11 mouse cellular contexts compared by ENCODE assay signal in genomic region chr4:152312186-152312585, GRCm38 (mm10). TPM values are rescaled to one million over a fixed set of nuclear protein-coding genes. Genes with fewer than 3 reads are reported as not detected.
A peak's percentile ranks its signal among the peaks of the same experiment; 100 is the strongest.
DNase-seq lines count a peak whose midpoint lies in the region; ATAC-seq and TF ChIP-seq lines count a peak whose summit lies in the region.
"Had no signal": no experiment of that assay in that cellular context is flagged by ENCODE, and none has a peak within 500 bp of the region (broad histone marks: within the 10 kb centered on the region; RNA-seq: fewer than 3 reads in every experiment).

No protein-coding gene starts in this region.

- no peak for DNase-seq in lung, embryonic 14.5 days
- DNase-seq in lung, adult 2 months = no peak
- DNase-seq in limb, embryonic 10.5 days (ENCODE audit: low spot score) = no peak
- DNase-seq in left cerebral cortex, adult 8-10 months (ENCODE audit: low spot score in 2 of 2) = no peak
- no peak for DNase-seq in frontal cortex, postnatal 36 days (ENCODE audit: low spot score in 2 of 2)
- DNase-seq: heart, adult 2 months; kidney, postnatal 36 days; lung, postnatal 4 days had no signal

- 2% methylated on average over 14 of the region's 14 CpGs for WGBS in lung, embryonic 14.5 days
- 7% methylated on average over 14 of the region's 14 CpGs for WGBS in lung, adult 2 months
- under 1% methylated on average over 14 of the region's 14 CpGs for WGBS in forebrain, embryonic 12.5 days
- WGBS in limb, embryonic 10.5 days = 2% methylated on average over 14 of the region's 14 CpGs
- WGBS in stomach, embryonic 15.5 days = 4% methylated on average over 14 of the region's 14 CpGs

- peak overlapping the region; percentile 62 for H3K4me2 ChIP-seq in lung, embryonic 14.5 days
- peak overlapping the region; percentile 8; the same call in 1 of the 2 replicates for H3K4me2 ChIP-seq in forebrain, embryonic 12.5 days
- H3K4me2 ChIP-seq in stomach, embryonic 15.5 days = peak overlapping the region; percentile 74

- peak overlapping the region; percentile 4; the same call in 1 of the 2 replicates for H3K4me3 ChIP-seq in lung, embryonic 14.5 days (ENCODE audit: low read depth, low read length)
- no peak overlapping the region for H3K4me3 ChIP-seq in lung, adult 2 months (replicated peaks; ENCODE audit: extremely low read depth, low read depth, low read length)
- no peak overlapping the region for H3K4me3 ChIP-seq in forebrain, embryonic 12.5 days (replicated peaks)
- H3K4me3 ChIP-seq in limb, embryonic 10.5 days = peak overlapping the region; percentile 43
- H3K4me3 ChIP-seq in stomach, embryonic 15.5 days (replicated peaks) = peak overlapping the region; percentile 32

- peaks cover 6% of the 10 kb centered on the region; the same call in 1 of the 2 replicates for H3K36me3 ChIP-seq in lung, embryonic 14.5 days (ENCODE audit: insufficient read depth)
- H3K36me3 ChIP-seq in forebrain, embryonic 12.5 days (replicated peaks) = 0 out of 2 replicates have a peak, but pooled peaks cover 5% of the 10 kb centered on the region
- peaks cover 6% of the 10 kb centered on the region; the same call in 1 of the 2 replicates for H3K36me3 ChIP-seq in limb, embryonic 10.5 days
- no peaks in the 10 kb centered on the region; the same call in 1 of the 2 replicates for H3K36me3 ChIP-seq in stomach, embryonic 15.5 days

- no peak overlapping the region for H3K9ac ChIP-seq in lung, embryonic 14.5 days
- H3K9ac ChIP-seq in forebrain, embryonic 12.5 days = no peak overlapping the region
- H3K9ac ChIP-seq in stomach, embryonic 15.5 days = no peak overlapping the region; the same call in 1 of the 2 replicates

- no peaks in the 10 kb centered on the region for H3K4me1 ChIP-seq in lung, embryonic 14.5 days (ENCODE audit: insufficient read depth)
- no peaks in the 10 kb centered on the region; the same call in 1 of the 2 replicates for H3K4me1 ChIP-seq in lung, adult 2 months (ENCODE audit: control insufficient read depth, insufficient read depth, low read length)
- H3K4me1 ChIP-seq in forebrain, embryonic 12.5 days = peaks cover 31% of the 10 kb centered on the region
- peaks cover 38% of the 10 kb centered on the region for H3K4me1 ChIP-seq in limb, embryonic 10.5 days
- peaks cover 25% of the 10 kb centered on the region for H3K4me1 ChIP-seq in stomach, embryonic 15.5 days

- no peaks in the 10 kb centered on the region for H3K9me3 ChIP-seq in lung, embryonic 14.5 days (ENCODE audit: low read depth, low read length)
- H3K9me3 ChIP-seq in forebrain, embryonic 12.5 days = no peaks in the 10 kb centered on the region
- H3K9me3 ChIP-seq in limb, embryonic 10.5 days (replicated peaks) = no peaks in the 10 kb centered on the region
- no peaks in the 10 kb centered on the region for H3K9me3 ChIP-seq in stomach, embryonic 15.5 days

- no peak overlapping the region for H3K27ac ChIP-seq in lung, embryonic 14.5 days (ENCODE audit: low read depth)
- H3K27ac ChIP-seq in forebrain, embryonic 12.5 days = no peak overlapping the region
- H3K27ac ChIP-seq in limb, embryonic 10.5 days = no peak overlapping the region
- H3K27ac ChIP-seq in stomach, embryonic 15.5 days = no peak overlapping the region
- H3K27ac ChIP-seq: heart, adult 2 months had no signal

- no peak for TF ChIP-seq CTCF in lung, embryonic 14.5 days (IDR thresholded peaks at IDR 0.05; ENCODE audit: low read depth)
- TF ChIP-seq CTCF in lung, adult 2 months (IDR thresholded peaks at IDR 0.05; ENCODE audit: insufficient read depth, low read length) = no peak

- no peak for ATAC-seq in lung, embryonic 14.5 days (ENCODE audit: insufficient read depth)
- no peak for ATAC-seq in forebrain, embryonic 12.5 days (ENCODE audit: low FRiP score)
- ATAC-seq in stomach, embryonic 15.5 days (ENCODE audit: insufficient read depth, low FRiP score, low read depth) = no peak

- no peak for TF ChIP-seq POLR2A in lung, adult 2 months (IDR thresholded peaks at IDR 0.05; ENCODE audit: borderline replicate concordance, extremely low read depth, low read depth, low read length)

- peaks cover 63% of the 10 kb centered on the region for H3K27me3 ChIP-seq in lung, embryonic 14.5 days (ENCODE audit: insufficient read depth, low read length)
- H3K27me3 ChIP-seq in forebrain, embryonic 12.5 days = peaks cover 83% of the 10 kb centered on the region
- H3K27me3 ChIP-seq in limb, embryonic 10.5 days (ENCODE audit: low read depth, poor library complexity, severe bottlenecking) = peaks cover 86% of the 10 kb centered on the region
- peaks cover 60% of the 10 kb centered on the region for H3K27me3 ChIP-seq in stomach, embryonic 15.5 days (replicated peaks)

RNA-seq across cellular contexts. Expression of gene Rnf207, which starts 6.6 kb away (rescaled TPM):
- polyA plus RNA-seq in lung, embryonic 14.5 days (2014; fragmentation: Nextera tagmentation; extraction: Ambion mirVana) = 0.36 and 0.65 TPM in 2 replicates
- polyA plus RNA-seq in lung, adult 2 months (2012; rRNA removed) = 5.8 and 5.9 TPM in 2 replicates
- polyA plus RNA-seq in forebrain, embryonic 12.5 days (2016; fragmentation: Nextera tagmentation; extraction: Ambion mirVana) = 1.5 and 2.7 TPM in 2 replicates
- 0.70 and 1.1 TPM in 2 replicates for polyA plus RNA-seq in limb, embryonic 10.5 days (2016; fragmentation: Nextera tagmentation; extraction: Ambion mirVana)
- polyA plus RNA-seq in stomach, embryonic 15.5 days (2015; fragmentation: Nextera tagmentation; extraction: Ambion mirVana) = 1.0 TPM in 2 replicates
- total RNA-seq in left cerebral cortex, adult 8-10 months (2022) = 10 to 100 TPM; 15.5 to 24.1 (median 19.5) TPM
- total RNA-seq: MEL had no signal

RNA-seq across cellular contexts. Expression of gene Rpl22, which starts 13.4 kb away (rescaled TPM):
- polyA plus RNA-seq in lung, embryonic 14.5 days (2014; fragmentation: Nextera tagmentation; extraction: Ambion mirVana) = 428 and 464 TPM in 2 replicates
- 20.3 and 43.0 TPM in 2 replicates for polyA plus RNA-seq in lung, adult 2 months (2012; rRNA removed)
- polyA plus RNA-seq in forebrain, embryonic 12.5 days (2016; fragmentation: Nextera tagmentation; extraction: Ambion mirVana) = 319 and 331 TPM in 2 replicates
- 352 and 417 TPM in 2 replicates for polyA plus RNA-seq in limb, embryonic 10.5 days (2016; fragmentation: Nextera tagmentation; extraction: Ambion mirVana)
- 372 and 377 TPM in 2 replicates for polyA plus RNA-seq in stomach, embryonic 15.5 days (2015; fragmentation: Nextera tagmentation; extraction: Ambion mirVana)
- 100 to 1,000 TPM; 153 to 206 (median 187) TPM for total RNA-seq in left cerebral cortex, adult 8-10 months (2022)

RNA-seq across cellular contexts. Expression of gene Icmt, which starts 15.2 kb away (rescaled TPM):
- 31.2 and 31.8 TPM in 2 replicates for polyA plus RNA-seq in lung, embryonic 14.5 days (2014; fragmentation: Nextera tagmentation; extraction: Ambion mirVana)
- 32.2 and 36.4 TPM in 2 replicates for polyA plus RNA-seq in lung, adult 2 months (2012; rRNA removed)
- 20.3 and 21.3 TPM in 2 replicates for polyA plus RNA-seq in forebrain, embryonic 12.5 days (2016; fragmentation: Nextera tagmentation; extraction: Ambion mirVana)
- 31.4 and 33.9 TPM in 2 replicates for polyA plus RNA-seq in limb, embryonic 10.5 days (2016; fragmentation: Nextera tagmentation; extraction: Ambion mirVana)
- 19.1 and 21.4 TPM in 2 replicates for polyA plus RNA-seq in stomach, embryonic 15.5 days (2015; fragmentation: Nextera tagmentation; extraction: Ambion mirVana)
- 10 to 100 TPM; 44.7 to 51.1 (median 47.3) TPM for total RNA-seq in left cerebral cortex, adult 8-10 months (2022)

RNA-seq across cellular contexts. Expression of gene Hes3, which starts 20.7 kb away (rescaled TPM):
- polyA plus RNA-seq in lung, embryonic 14.5 days (2014; fragmentation: Nextera tagmentation; extraction: Ambion mirVana) = not detected in 2 replicates
- polyA plus RNA-seq in lung, adult 2 months (2012; rRNA removed) = 0.09 TPM in 1 of 2 replicates, not detected in the other
- 0.43 and 0.46 TPM in 2 replicates for polyA plus RNA-seq in forebrain, embryonic 12.5 days (2016; fragmentation: Nextera tagmentation; extraction: Ambion mirVana)
- polyA plus RNA-seq in limb, embryonic 10.5 days (2016; fragmentation: Nextera tagmentation; extraction: Ambion mirVana) = not detected in 2 replicates
- 0.09 TPM in 1 of 2 replicates, not detected in the other for polyA plus RNA-seq in stomach, embryonic 15.5 days (2015; fragmentation: Nextera tagmentation; extraction: Ambion mirVana)
- under 1 TPM; 0.21 to 0.44 (median 0.30) TPM for total RNA-seq in left cerebral cortex, adult 8-10 months (2022)
- total RNA-seq: heart, adult 2 months; MEL had no signal
- polyA plus RNA-seq: heart, adult 2 months had no signal

RNA-seq across cellular contexts. Expression of gene Chd5, which starts 26.3 kb away (rescaled TPM):
- 0.03 and 0.07 TPM in 2 replicates for polyA plus RNA-seq in lung, embryonic 14.5 days (2014; fragmentation: Nextera tagmentation; extraction: Ambion mirVana)
- 0.85 and 0.99 TPM in 2 replicates for polyA plus RNA-seq in lung, adult 2 months (2012; rRNA removed)
- 6.8 and 7.4 TPM in 2 replicates for polyA plus RNA-seq in forebrain, embryonic 12.5 days (2016; fragmentation: Nextera tagmentation; extraction: Ambion mirVana)
- polyA plus RNA-seq in limb, embryonic 10.5 days (2016; fragmentation: Nextera tagmentation; extraction: Ambion mirVana) = 0.01 and 0.03 TPM in 2 replicates
- 1.4 and 1.5 TPM in 2 replicates for polyA plus RNA-seq in stomach, embryonic 15.5 days (2015; fragmentation: Nextera tagmentation; extraction: Ambion mirVana)
- 100 to 1,000 TPM; 152 to 165 (median 162) TPM for total RNA-seq in left cerebral cortex, adult 8-10 months (2022)

Comparison
In these comparisons a context has a peak if more than half of its experiments do, and no peak if none do; other contexts are left out.
1. H3K4me3 ChIP-seq: peak in lung, embryonic 14.5 days (single experiment), limb, embryonic 10.5 days (single experiment) and stomach, embryonic 15.5 days (single experiment); none in lung, adult 2 months (single experiment) and forebrain, embryonic 12.5 days (single experiment).
2. H3K4me2 ChIP-seq: peak in every context shown above with its lines; median percentile 74 in stomach, embryonic 15.5 days; 62 in lung, embryonic 14.5 days; 8 in forebrain, embryonic 12.5 days.